Mouse (Mus musculus): ENCODE results near the gene Tet3.
A peak's percentile ranks its signal among the peaks of the same experiment; 100 is the strongest.
"Not testable (repeated sequence)": the region's sequence is repeated elsewhere in the genome, so short reads cannot be mapped to it uniquely, and the experiment has no call there.

The Tet3 gene

GRCm38 (mm10) chr6:83363075-83363474 is 95.8 kb downstream of the Tet3 start:
- DNase-seq (ENCODE audit: low read depth) = no peak

DNA sequence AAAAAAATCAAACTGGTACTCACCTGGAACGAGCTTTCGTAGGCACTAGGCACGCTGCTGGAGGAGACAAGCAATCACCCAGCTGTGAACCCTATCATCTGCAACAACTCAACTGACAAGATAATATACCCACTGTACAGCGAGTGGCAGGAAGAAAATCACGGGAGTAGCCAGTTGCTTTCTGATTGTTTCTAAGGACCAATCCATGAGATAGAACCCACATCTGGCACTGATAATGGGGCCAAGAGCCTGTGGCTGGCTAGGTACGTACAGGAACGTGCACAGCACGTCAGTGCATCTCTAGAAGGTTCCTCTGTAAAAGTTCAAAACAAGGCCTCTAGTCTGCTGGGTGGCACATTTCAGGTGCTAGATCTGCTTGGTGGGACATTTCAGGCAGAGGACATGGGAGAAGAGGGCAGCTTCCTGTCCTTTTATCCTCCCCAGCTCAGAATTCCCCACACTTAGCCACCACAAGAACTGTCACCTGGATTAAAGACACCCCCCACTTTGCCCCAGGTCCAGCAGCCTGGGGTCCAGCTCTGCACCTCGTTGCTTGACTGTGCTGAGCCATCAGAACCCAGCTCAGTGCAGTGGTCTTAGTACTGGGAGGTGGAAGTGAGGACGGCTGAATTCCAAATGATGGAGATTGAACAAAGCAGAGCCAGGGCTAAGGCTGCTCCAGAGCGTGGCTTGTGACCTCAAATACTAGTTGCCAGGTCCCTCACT is 97.2 kb downstream of the Tet3 start:
- DNase-seq (ENCODE audit: low read depth) = no peak

DNA sequence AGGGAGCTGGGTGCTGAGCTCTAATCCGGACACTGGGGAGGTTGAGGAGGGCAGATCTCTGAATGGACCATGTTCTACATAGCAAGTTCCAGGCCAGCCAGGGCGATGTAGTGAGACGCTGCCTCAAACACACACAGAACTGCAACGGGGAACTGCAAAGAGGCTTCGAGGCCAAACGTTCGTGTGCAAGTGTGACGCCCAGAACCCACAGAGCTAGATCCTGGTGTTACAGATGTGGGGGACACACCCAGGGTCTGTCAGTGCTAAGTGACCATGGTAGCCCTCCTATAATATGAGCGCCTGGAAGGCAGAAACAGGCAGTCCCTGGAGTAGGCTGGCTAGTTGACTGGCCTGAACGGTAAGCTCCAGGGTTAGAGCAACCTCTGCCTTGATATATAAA is 101.4 kb downstream of the Tet3 start:
- DNase-seq (ENCODE audit: low read depth) = no peak

GRCm38 (mm10) chr6:83356569-83357138 is 102.2 kb downstream of the Tet3 start:
- DNase-seq (ENCODE audit: low read depth) = peak; percentile 24

GRCm38 (mm10) chr6:83354856-83355781 is 103.8 kb downstream of the Tet3 start:
- no peak for DNase-seq (ENCODE audit: low read depth)

GRCm38 (mm10) chr6:83352666-83353410 is 106.0 kb downstream of the Tet3 start:
- DNase-seq (ENCODE audit: low read depth) = no peak

- DNase-seq (ENCODE audit: low read depth) = no peak
Measured at GRCm38 (mm10) chr6:83351490-83352160, 107.3 kb downstream of the Tet3 start.

DNA sequence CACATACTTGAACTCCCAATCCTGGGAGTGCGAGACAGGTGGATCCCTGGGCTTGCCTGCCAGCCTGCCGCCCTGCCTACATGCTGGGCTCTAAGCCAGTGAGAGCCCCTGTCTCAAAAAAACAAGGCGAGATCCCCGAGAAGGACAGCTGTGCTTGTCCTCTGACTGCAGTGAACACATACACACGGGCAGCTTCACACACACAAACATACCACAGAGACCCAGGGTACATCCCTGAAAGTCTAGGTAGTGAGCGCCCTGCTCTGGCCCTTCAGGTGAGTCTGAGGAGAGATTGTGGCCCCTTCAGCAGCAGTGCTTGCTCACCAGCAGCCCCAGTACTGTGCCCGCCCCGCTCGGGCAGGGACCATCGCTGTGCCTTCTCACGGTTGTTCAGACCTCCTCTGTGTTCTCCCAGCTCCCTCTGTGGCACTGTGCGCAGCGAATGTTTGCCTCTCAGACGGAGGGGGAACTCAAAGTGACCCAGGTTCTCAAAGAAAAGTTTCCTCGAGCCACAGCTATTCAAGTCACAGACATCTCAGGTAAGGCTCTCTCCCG is 108.0 kb downstream of the Tet3 start:
- DNase-seq (ENCODE audit: low read depth) = no peak

DNA sequence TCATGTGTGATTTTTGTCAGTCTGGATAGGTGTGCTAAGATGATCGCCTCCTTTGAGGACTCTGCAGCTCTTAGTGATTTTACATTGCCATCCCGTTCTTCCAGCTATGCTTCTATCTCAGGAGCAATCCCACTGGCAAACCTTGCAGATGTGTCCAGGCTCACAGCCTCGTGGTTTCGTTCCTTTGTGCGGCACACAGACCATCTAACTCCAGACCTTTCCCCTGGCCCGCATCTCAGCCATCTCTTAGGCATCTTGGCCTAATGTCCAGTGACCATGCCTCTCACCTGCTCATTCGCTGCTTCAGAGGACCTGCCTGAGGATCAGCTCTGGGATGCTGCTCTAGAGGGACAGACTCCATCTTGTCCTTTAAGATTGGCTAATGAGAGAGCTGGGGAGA is 108.7 kb downstream of the Tet3 start:
- no peak for DNase-seq (ENCODE audit: low read depth)

DNA sequence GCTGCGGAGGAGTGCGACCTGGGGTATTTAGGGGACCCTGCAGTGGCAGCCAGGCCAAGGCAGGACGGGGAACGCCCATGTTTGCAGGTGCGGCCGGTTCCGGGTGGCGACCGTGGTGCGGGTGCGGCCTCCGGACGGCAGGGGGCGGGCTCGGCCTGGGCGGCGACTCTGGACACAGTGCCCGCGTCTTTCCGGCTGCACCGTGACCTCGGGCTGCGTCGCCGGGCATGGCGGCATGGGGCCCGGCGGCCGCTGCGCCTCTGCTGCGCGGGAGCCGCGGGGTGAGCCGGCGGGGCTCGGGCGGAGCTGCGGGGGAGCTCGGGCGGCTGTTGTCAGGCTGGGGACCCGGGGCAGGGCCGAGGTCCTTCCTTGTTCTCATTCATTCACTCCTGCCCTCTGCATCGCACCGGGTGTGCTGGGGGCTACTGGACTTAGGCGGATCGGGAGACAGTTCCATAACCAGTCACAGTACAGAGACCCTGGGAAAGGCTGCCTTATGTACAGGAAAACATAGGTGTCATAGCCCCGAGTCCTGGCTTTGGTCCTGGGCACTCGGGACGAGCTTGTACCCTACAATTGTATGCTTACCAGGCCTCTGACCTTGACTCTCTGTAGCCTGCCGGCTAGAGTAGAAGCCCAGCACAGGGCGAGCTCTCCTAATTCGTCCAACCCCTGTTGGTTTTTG is 109.5 kb downstream of the Tet3 start:
- DNase-seq (ENCODE audit: low read depth) = peak; percentile 23

GRCm38 (mm10) chr6:83348873-83349272 is 110.0 kb downstream of the Tet3 start, which contains the start of gene Bola3:
Gene Bola3 (plus strand): TSS chr6:83349147.
- peak; percentile 16 for DNase-seq (ENCODE audit: low read depth)

DNA sequence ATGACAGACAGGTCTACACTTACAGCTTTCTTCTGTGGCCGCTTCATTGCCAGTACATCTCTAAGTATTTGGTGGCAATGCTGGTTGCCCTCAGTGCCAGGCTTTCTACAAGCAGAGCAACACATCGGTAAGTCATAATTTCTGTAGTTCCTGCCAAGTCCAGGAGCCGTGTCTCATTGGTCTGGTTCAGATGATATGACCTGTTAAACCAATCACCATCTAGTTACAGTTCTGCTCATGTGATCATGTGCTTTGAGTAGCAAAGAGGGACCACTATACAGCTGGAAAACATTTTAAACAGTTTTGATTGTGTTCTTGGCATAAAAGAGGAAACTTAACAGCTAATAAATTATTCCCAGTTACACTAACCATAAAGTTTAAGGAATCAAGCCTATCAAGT is 111.0 kb downstream of the Tet3 start:
- DNase-seq (ENCODE audit: low read depth) = no peak

DNA sequence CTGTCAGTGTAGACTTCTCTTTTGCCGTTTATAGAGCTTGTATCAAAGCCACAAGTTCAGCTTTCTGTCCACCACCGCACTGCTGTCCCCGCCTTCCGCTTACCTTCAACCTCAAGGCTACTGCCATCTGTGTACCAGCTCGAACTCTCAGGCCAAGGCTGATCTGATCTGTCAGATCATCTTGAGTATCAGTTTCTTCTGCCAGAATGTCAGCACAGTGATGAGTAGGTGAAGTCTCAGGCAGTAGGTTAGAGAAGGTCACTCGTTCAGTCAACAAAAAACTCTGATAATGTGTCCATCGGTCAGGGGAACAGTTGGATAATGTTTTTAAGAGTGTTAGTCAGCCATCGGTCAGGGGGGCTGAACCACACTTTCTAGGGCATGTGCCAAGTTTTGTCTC is 113.6 kb downstream of the Tet3 start:
- DNase-seq (ENCODE audit: low read depth) = not testable (repeated sequence)

- DNase-seq (ENCODE audit: low read depth) = no peak
Measured at GRCm38 (mm10) chr6:83342957-83343356, 115.9 kb downstream of the Tet3 start.

DNA sequence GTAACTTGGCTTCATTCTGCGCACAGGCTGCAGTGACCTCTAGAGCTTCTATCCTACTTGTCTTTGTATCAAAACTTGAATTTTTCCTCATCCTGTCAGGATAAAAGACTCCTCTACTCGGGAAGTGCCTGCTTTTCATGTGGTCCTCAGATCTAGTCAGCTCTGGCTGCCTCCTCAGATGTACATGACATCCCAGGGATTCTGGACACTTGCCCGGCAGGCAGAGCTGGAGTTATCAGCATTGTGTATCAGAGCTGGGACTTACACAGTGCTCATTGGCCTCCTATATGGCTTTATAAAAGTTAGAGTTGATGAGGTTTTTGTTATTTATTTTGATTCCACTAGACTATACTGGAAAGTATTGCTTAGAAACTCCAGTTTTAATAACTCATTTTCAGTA is 117.5 kb downstream of the Tet3 start:
- no peak for DNase-seq (ENCODE audit: low read depth)

DNA sequence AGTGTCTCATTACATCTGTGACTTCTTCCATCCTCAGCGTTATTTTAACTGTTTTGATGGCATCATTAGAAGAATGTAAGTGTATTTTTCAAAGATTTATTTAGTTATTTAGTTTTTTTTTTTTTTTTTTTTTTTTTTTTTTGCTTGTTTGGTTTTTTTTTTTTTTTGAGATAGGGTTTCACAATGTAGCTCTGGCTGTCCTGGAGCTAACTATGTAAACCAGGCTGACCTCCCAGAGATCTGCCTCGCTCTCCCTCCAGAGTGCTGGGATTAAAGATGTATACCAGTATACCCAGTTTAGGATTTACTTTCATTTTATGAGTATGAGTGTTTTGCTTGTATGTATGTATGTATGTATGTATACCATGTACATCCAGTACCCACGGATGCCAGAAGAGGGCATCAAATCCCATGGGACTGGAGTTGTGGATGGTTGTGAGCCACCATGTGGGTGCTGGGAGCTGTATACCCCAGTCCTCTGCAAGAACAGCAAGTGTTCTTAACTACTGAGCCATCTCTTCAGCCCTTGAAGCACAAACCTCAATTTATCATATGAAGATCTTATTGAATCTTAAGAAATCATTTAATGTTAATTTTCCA is 131.2 kb downstream of the Tet3 start:
- no peak for DNase-seq (ENCODE audit: low read depth)

DNA sequence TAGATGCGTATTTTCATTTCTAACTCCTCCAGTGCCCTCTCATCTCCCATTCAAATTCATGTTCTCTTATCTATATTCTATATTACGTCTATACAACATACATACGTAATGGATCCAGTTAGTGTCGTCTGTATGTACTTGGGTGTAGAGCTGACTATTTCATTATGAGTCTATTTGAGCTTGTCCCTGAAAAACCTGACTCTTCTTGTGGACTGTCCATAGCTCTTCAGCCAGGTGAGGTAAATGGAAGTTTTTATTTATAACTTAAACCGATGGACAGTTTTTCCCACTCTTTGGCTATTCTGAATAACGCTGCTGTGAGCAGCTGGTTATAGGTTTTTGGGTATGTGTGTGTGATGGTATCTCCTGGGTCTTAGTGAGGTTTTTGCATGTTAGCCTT is 132.1 kb downstream of the Tet3 start:
- no peak for DNase-seq (ENCODE audit: low read depth)

DNA sequence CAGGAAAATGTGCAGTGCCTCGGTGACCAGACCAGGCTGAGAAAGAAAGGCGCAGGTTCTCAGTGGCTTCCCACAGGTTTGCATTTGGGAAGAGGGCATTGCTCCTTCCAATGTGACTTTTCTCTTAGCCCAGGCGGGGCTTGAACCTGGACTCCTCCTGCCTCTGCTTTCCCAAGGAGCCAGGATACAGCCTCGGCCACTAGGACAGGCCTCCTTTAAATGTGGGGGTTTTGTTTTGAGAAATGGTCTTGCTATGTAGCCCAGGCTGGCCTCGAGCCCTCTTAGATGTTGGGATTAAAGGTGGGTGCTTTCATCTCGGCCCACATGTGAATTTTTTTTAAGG is 132.5 kb downstream of the Tet3 start:
- DNase-seq (ENCODE audit: low read depth) = no peak

GRCm38 (mm10) chr6:83325525-83326393 is 133.1 kb downstream of the Tet3 start, which contains the start of the genes Mthfd2 and Mob1a:
Gene Mthfd2 (minus strand): TSS chr6:83325908.
Gene Mob1a (plus strand): TSS chr6:83326016.
- DNase-seq (ENCODE audit: low read depth) = peak; percentile 90
